Mouse (Mus musculus): ENCODE measurements around the gene Rprd1b.

DNA sequence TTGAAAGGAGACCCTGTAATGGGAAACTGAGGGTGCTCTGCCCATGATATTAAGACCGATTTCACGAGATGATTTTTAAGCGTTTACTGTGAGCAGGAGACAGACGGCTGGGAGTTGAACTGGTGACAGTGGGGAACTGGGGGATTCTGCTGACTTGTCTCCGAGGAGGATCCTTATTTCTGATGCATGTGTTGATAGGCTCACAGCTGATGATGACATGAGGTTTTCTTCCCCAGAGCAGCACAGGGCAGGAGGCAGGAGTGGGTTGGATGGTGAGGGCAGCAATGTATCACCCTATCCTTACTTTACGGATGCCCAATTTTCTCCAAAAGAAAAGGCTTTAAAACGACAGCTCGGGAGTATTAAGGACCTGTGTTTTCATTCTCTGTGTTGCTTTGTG, 116.0 kb downstream of the Rprd1b start:
- no peak for TF ChIP-seq CTCF (IDR thresholded peaks at IDR 0.05; ENCODE audit: extremely low read depth, insufficient read length, insufficient replicate concordance, low read depth, low read length)
- no peak for TF ChIP-seq POLR2A (IDR thresholded peaks at IDR 0.05; ENCODE audit: low read depth, low read length)

All from small intestine, adult 2 months (tissue).